Mouse (Mus musculus) C2C12 (cell line): Measurements from ENCODE around the gene Cbx7. TPM values are rescaled to one million over a fixed set of nuclear protein-coding genes. Genes with fewer than 3 reads are reported as not detected.

Source experiments
- H3K27me3 ChIP-seq: one replicate; pipeline ENCODE4 v1.6.1; 2011; ENCODE audit not compliant: control insufficient read depth, insufficient read depth, insufficient read length
- H3K36me3 ChIP-seq: one replicate; pipeline ENCODE4 v1.6.1; 2011; ENCODE audit not compliant: control insufficient read depth, insufficient read depth
- H3K4me3 ChIP-seq: one replicate; pipeline ENCODE4 v1.5.1; 2011; ENCODE audit warnings: mild to moderate bottlenecking, control low read depth; ENCODE audit not compliant: poor library complexity, insufficient read depth, severe bottlenecking
- H3K79me2 ChIP-seq: one replicate; pipeline ENCODE4 v1.6.1; 2011; ENCODE audit not compliant: control insufficient read depth, insufficient read depth
- H3K79me3 ChIP-seq: one replicate; pipeline ENCODE4 v1.6.1; 2011; ENCODE audit warnings: low read depth, control low read depth
- H3ac ChIP-seq: one replicate; pipeline ENCODE3; 2011; ENCODE audit warnings: low read depth; ENCODE audit not compliant: control insufficient read depth, insufficient read length
- CEBPB ChIP-seq: IDR thresholded peaks from one replicate; pipeline ENCODE4 v1.6.1; 2011; ENCODE audit warnings: low read depth, mild to moderate bottlenecking, control low read depth, moderate library complexity
- CTCF ChIP-seq: IDR thresholded peaks from one replicate; pipeline ENCODE4 v1.5.1; 2011; ENCODE audit not compliant: control insufficient read depth, insufficient read depth, insufficient read length
- FOSL1 ChIP-seq: IDR thresholded peaks from one replicate; pipeline ENCODE4 v1.8.0; 2011; ENCODE audit warnings: mild to moderate bottlenecking, low read length; ENCODE audit not compliant: poor library complexity, insufficient read depth, severe bottlenecking
- MAX ChIP-seq: IDR thresholded peaks from one replicate; pipeline ENCODE4 v1.6.1; 2011; ENCODE audit warnings: mild to moderate bottlenecking, control low read depth
- MYOD1 ChIP-seq: IDR thresholded peaks from one replicate; pipeline ENCODE4 v1.6.1; 2011; ENCODE audit warnings: low read depth; ENCODE audit not compliant: control insufficient read depth, insufficient read length
- MYOG ChIP-seq: IDR thresholded peaks from one replicate; pipeline ENCODE4 v1.6.1; 2011; ENCODE audit not compliant: control insufficient read depth, insufficient read length; ENCODE audit errors: extremely low read depth
- USF1 ChIP-seq: IDR thresholded peaks from one replicate; pipeline ENCODE4 v1.6.1; 2011; ENCODE audit warnings: low read depth, mild to moderate bottlenecking, control low read depth, moderate library complexity
- polyA plus RNA-seq: library from polyadenylated mRNA; unstranded; fragments of >200 nt; fragmentation: generic; extraction: Trizol; gene quantifications from one replicate; pipeline ENCODE4 v1.2.1, GENCODE M21; 2012; ENCODE audit warnings: missing spikeins

Gene Cbx7
- polyA plus RNA-seq, 1 experiment: 5.9 TPM

DNA sequence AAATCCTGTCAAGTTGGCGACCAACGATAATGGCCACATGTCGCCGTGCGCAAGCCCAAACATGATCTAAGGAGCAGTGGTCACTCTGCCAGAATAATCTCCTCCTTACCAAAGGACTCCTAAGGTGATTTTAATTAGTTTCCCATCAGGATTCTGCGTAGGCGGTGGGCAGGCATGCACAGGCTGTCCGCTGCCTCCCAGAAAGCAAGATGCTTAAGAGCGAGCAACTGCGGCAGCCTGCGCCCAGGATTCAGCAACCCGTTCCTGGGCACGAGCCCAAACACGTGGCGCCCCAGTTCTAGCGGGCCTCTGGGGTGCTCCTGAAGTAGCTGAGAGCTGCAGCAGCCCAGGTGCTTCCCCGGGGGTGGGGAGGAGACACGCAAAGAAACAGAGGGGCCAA, 8.3 kb downstream of the Cbx7 start:
- no peaks in the 10 kb centered on the region for H3K27me3 ChIP-seq
- no peaks in the 10 kb centered on the region for H3K79me3 ChIP-seq
- no peak for TF ChIP-seq CTCF
- no peak for TF ChIP-seq CEBPB
- TF ChIP-seq MAX: no peak
- no peak for TF ChIP-seq FOSL1
- TF ChIP-seq MYOG: no peak
- no peak for TF ChIP-seq USF1
- no peak for TF ChIP-seq MYOD1
- no peak overlapping the region for H3ac ChIP-seq
- no peak overlapping the region for H3K4me3 ChIP-seq
- H3K36me3 ChIP-seq: no peaks in the 10 kb centered on the region
- H3K79me2 ChIP-seq: no peaks in the 10 kb centered on the region

DNA sequence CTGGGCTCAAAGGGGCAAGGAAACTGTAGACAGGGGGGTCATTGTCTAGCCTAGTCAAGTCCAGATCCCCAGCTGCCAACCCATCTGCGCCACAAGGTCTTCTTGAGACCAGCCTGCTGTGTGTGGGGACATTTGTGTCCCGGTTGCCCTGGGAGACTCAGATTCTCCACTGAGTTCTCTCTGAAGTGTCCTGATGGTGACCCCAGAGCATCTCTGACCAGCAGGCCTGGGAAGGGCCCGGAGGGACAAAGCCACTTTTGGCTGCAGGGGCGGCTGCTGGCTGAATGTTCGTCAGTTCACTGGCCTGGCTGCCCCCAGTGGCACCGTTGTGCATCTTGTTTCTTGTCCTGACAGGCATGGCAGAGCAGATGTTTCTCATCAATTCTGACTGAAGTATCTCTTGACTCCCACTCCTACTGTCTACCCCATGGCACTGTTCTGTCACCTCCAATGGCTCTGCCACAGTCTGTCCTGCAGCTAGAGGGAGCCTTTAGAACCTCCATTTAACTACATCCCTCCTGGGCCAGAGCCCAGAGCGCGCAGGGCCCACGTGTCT, 9.5 kb downstream of the Cbx7 start:
- no peak for TF ChIP-seq MYOD1
- H3K27me3 ChIP-seq: no peaks in the 10 kb centered on the region
- no peaks in the 10 kb centered on the region for H3K36me3 ChIP-seq

DNA sequence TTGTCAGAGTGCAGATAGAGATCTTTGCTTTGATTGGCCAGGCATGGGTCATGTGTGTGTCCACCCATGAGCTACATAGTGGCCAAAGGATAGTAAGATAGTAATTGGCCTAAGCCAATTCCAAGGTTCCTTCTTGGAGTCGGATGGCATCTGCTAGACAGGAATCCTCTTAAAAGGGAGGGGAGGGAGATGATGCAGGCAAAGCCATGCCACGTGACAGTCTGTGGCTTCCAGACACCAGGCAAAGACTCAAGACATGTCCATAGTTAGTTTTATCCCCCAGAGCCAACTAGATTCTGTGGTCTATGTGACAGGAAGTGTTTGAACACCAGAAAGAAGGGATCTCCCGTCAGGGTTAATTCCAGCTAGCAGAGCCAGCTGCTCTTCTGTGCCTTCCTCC, 12.5 kb downstream of the Cbx7 start:
- Histone ChIP-seq H3ac (no peak overlapping the region), H3K36me3 (no peaks in the 10 kb centered on the region), H3K79me3 (no peaks in the 10 kb centered on the region), H3K79me2 (no peaks in the 10 kb centered on the region), H3K27me3 (no peaks in the 10 kb centered on the region), H3K4me3 (no peak overlapping the region)
- TF ChIP-seq FOSL1 (no peak), MAX (peak; percentile 17), MYOG (no peak), CEBPB (no peak), USF1 (peak; percentile 96), MYOD1 (no peak), CTCF (no peak)

More for the DNA sequence above, 9.5 kb downstream of the Cbx7 start:
- H3K79me2 ChIP-seq: no peaks in the 10 kb centered on the region
- no peak overlapping the region for H3K4me3 ChIP-seq
- no peak overlapping the region for H3ac ChIP-seq
- H3K79me3 ChIP-seq: no peaks in the 10 kb centered on the region

DNA sequence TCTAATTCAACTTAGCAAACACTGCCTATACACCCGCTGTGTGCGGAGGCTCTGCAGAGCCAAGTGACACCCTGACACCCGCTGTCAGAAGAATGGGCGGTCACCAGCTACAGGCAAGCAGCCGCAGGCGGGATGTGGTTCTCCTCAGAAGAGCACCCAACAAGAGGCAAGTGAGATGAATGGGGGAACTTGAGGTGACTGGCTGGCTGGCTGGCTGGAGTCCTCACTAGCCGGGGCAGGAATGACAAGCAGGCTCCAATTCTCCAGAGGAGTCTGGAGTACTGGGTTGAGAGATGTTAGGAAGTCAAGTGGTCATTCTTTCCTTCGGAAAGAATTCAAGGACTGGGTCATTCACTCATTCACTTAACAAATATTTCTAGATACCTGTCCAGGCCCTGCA, 14.4 kb downstream of the Cbx7 start:
- Histone ChIP-seq H3K79me2 (no peaks in the 10 kb centered on the region), H3K36me3 (no peaks in the 10 kb centered on the region), H3K79me3 (no peaks in the 10 kb centered on the region), H3K4me3 (no peak overlapping the region), H3ac (no peak overlapping the region), H3K27me3 (no peaks in the 10 kb centered on the region)
- no peak for TF ChIP-seq MAX

DNA sequence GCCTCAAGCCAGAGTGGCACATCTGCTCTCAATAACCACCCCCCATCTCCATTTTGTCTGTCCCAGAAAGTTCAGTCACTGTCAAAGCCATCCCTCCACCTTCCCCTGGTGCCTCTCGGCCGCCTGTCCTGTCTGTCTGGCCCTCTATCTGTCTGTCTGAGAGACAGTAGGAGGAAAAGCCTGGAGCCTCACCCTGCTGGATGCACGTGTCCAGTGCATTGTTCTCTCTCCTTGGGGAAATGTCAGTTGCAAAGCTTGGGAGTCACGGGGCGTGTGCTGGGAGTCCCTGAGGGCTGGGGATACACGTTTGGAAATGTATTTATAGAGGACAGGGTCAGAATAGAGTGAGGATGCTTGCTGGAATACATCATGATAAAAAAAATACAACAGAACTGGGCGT, 17.4 kb downstream of the Cbx7 start:
- Histone ChIP-seq H3K36me3 (no peaks in the 10 kb centered on the region), H3K4me3 (no peak overlapping the region), H3K79me2 (no peaks in the 10 kb centered on the region), H3ac (no peak overlapping the region), H3K79me3 (no peaks in the 10 kb centered on the region), H3K27me3 (no peaks in the 10 kb centered on the region)
- TF ChIP-seq MYOD1: no peak
- TF ChIP-seq USF1: no peak
- TF ChIP-seq MAX: peak; percentile 84
- TF ChIP-seq MYOG: no peak
- no peak for TF ChIP-seq CTCF
- TF ChIP-seq FOSL1: no peak

DNA sequence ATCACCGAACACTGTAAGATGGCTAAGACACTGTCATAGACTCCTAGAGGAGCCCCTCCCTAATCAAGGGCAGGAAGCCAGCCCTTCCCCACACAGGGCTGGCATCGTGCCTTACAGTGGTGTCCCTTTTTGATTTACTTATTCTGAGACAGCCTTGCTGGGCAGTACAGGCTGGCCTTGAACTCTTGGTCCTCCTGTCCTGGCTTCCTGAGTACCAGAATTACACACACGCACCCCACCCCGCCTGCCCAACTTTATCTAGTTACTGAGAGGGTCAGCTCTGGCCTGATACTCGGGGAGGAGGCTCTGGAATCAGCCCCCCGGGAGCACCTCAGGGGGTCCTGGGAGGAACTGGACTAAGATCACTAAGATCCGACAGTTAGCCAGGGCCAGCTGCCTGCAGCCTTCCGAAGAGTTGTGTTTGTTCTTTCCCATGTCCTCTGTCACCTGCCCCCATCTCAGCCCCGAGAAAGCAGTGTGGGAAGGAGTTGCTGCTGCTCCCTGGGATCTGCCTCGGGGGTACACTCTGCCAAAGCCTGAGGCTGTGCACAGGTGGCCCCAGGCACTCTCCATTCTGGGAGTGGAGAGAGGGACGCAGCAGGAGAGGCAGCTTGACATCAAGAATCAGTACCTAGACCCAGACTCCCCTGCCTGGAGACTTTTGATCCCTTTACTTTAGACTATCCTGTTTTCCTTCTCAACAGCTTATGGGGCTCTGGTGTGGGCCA, 18.3 kb downstream of the Cbx7 start:
- TF ChIP-seq MAX (no peak), MYOD1 (no peak), USF1 (no peak), CEBPB (no peak), CTCF (no peak), MYOG (no peak)
- no peaks in the 10 kb centered on the region for H3K79me3 ChIP-seq
- no peaks in the 10 kb centered on the region for H3K27me3 ChIP-seq
- no peaks in the 10 kb centered on the region for H3K79me2 ChIP-seq
- H3K36me3 ChIP-seq: no peaks in the 10 kb centered on the region
- H3K4me3 ChIP-seq: no peak overlapping the region
- H3ac ChIP-seq: no peak overlapping the region
